Mouse (Mus musculus): Measurements from ENCODE around the gene Eif3i. TPM values are rescaled to one million over a fixed set of nuclear protein-coding genes. Genes with fewer than 3 reads are reported as not detected.

The Eif3i gene
- total and polyA plus RNA-seq, 3 experiments: 396 to 766 (median 730) TPM

- TF ChIP-seq TAL1 (IDR thresholded peaks at IDR 0.05; ENCODE audit: low read length): no peak
- no peaks in the 10 kb centered on the region for H3K79me2 ChIP-seq (ENCODE audit: control insufficient read depth, insufficient read depth, low read length, poor library complexity)
- peaks cover 0 to 12% of the 10 kb centered on the region in 2 experiments; a peak in 3 of 4 replicates for H3K4me1 ChIP-seq (ENCODE audit: control insufficient read depth in 1 of 2, insufficient read depth in 2 of 2, low read length in 2 of 2)
- H3K9me3 ChIP-seq (replicated peaks; ENCODE audit: insufficient read depth, low read length): no peaks in the 10 kb centered on the region
- H3K27me3 ChIP-seq (ENCODE audit: control insufficient read depth in 1 of 2, insufficient read depth in 2 of 2, low read length in 2 of 2): no peaks in the 10 kb centered on the region; a peak in 1 of 4 replicates
- H3K9ac ChIP-seq (ENCODE audit: control insufficient read depth, low read depth, low read length, poor library complexity, severe bottlenecking): no peak overlapping the region
- no peak overlapping the region for H3K27ac ChIP-seq (ENCODE audit: control insufficient read depth, low read depth, low read length)
- peaks cover 0 to 6% of the 10 kb centered on the region in 2 experiments; a peak in 2 of 4 replicates for H3K36me3 ChIP-seq (ENCODE audit: control insufficient read depth in 1 of 2, insufficient read depth in 2 of 2, low read length in 2 of 2)
- H3K4me3 ChIP-seq (ENCODE audit: control insufficient read depth in 1 of 2, insufficient read depth in 1 of 2, low read depth in 2 of 2, low read length in 2 of 2): no peak overlapping the region
- DNase-seq (ENCODE audit: low read depth, low spot score): no peak
These were observed 28.0 kb downstream of the Eif3i start for GRCm38 (mm10) chr4:129572236-129573092.

- no peak overlapping the region for H3K4me3 ChIP-seq (ENCODE audit: control insufficient read depth in 1 of 2, insufficient read depth in 1 of 2, low read depth in 2 of 2, low read length in 2 of 2)
- no peak for TF ChIP-seq USF2 (IDR thresholded peaks at IDR 0.05; ENCODE audit: borderline replicate concordance in 1 of 2, insufficient read depth in 1 of 2, low read depth in 1 of 2, low read length in 2 of 2)
- TF ChIP-seq ZKSCAN1 (IDR thresholded peaks at IDR 0.05; ENCODE audit: low read depth, low read length): peak; percentile 74
- peaks cover 0 to 7% of the 10 kb centered on the region in 2 experiments; a peak in 3 of 4 replicates for H3K4me1 ChIP-seq (ENCODE audit: control insufficient read depth in 1 of 2, insufficient read depth in 2 of 2, low read length in 2 of 2)
- no peaks in the 10 kb centered on the region for H3K79me2 ChIP-seq (ENCODE audit: control insufficient read depth, insufficient read depth, low read length, poor library complexity)
- H3K36me3 ChIP-seq (ENCODE audit: control insufficient read depth in 1 of 2, insufficient read depth in 2 of 2, low read length in 2 of 2): peaks cover 0 to 5% of the 10 kb centered on the region in 2 experiments; a peak in 2 of 4 replicates
- H3K9me3 ChIP-seq (replicated peaks; ENCODE audit: insufficient read depth, low read length): no peaks in the 10 kb centered on the region
- H3K9ac ChIP-seq (ENCODE audit: control insufficient read depth, low read depth, low read length, poor library complexity, severe bottlenecking): no peak overlapping the region
- H3K27ac ChIP-seq (ENCODE audit: control insufficient read depth, low read depth, low read length): no peak overlapping the region
- no peaks in the 10 kb centered on the region; a peak in 1 of 4 replicates for H3K27me3 ChIP-seq (ENCODE audit: control insufficient read depth in 1 of 2, insufficient read depth in 2 of 2, low read length in 2 of 2)
- no peak for DNase-seq (ENCODE audit: low read depth, low spot score)
These were observed 28.8 kb downstream of the Eif3i start for GRCm38 (mm10) chr4:129571551-129572084.

DNA sequence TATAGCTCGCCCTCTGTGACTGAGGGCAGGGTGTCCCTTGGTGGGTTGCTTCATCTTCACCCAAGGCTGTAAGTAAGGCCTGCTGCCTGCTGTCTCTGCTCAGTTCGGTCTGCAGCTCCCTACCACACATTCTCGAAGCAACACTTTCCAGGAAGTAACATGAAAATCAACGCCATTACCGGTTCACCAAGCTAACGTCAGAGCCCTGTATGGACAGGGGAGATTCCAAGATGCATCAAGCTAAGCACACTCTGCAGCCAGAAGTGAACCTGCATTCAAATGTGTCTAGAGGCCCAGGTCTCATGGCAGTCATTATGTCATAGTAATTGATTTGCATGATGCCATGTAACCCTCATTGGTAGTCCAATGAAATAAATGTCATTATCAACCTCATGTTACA, 30.4 kb downstream of the Eif3i start:
- DNase-seq (ENCODE audit: low read depth, low spot score): no peak
- peaks cover 0 to 1% of the 10 kb centered on the region in 2 experiments; a peak in 2 of 4 replicates for H3K4me1 ChIP-seq (ENCODE audit: control insufficient read depth in 1 of 2, insufficient read depth in 2 of 2, low read length in 2 of 2)
- TF ChIP-seq NRF1 (IDR thresholded peaks at IDR 0.05; ENCODE audit: insufficient read depth, low read depth, low read length, poor library complexity, severe bottlenecking): no peak
- no peak for TF ChIP-seq UBTF (IDR thresholded peaks at IDR 0.05; ENCODE audit: borderline replicate concordance, insufficient read depth, low read depth, low read length)
- TF ChIP-seq SMC3 (IDR thresholded peaks at IDR 0.05; ENCODE audit: low read depth, low read length): no peak
- no peak for TF ChIP-seq JUND (IDR thresholded peaks at IDR 0.05; ENCODE audit: low read depth, low read length)
- no peak for TF ChIP-seq TBP (IDR thresholded peaks at IDR 0.05; ENCODE audit: low read depth, low read length)
- no peak for TF ChIP-seq E2F4 (IDR thresholded peaks at IDR 0.05; ENCODE audit: borderline replicate concordance, low read depth, low read length)
- no peak for TF ChIP-seq CHD1 (IDR thresholded peaks at IDR 0.05; ENCODE audit: low read depth, low read length)
- TF ChIP-seq GATA1 (IDR thresholded peaks at IDR 0.05; ENCODE audit: low read depth, low read length): no peak
- TF ChIP-seq MAX (IDR thresholded peaks at IDR 0.05; ENCODE audit: low read length): no peak
- TF ChIP-seq POLR2AphosphoS2 (IDR thresholded peaks at IDR 0.05; ENCODE audit: low read length): no peak
- TF ChIP-seq MAZ (IDR thresholded peaks at IDR 0.05; ENCODE audit: low read depth, low read length): no peak
- no peak for TF ChIP-seq ZKSCAN1 (IDR thresholded peaks at IDR 0.05; ENCODE audit: low read depth, low read length)
- TF ChIP-seq USF2 (IDR thresholded peaks at IDR 0.05; ENCODE audit: borderline replicate concordance in 1 of 2, insufficient read depth in 1 of 2, low read depth in 1 of 2, low read length in 2 of 2): no peak
- no peak for TF ChIP-seq MYB (IDR thresholded peaks at IDR 0.05; ENCODE audit: low read depth, low read length)
- no peak for TF ChIP-seq POLR2AphosphoS5 (IDR thresholded peaks at IDR 0.05; ENCODE audit: borderline replicate concordance, low read depth, low read length)

More for the DNA sequence above, 30.4 kb downstream of the Eif3i start:
- Histone ChIP-seq H3K27ac (ENCODE audit: control insufficient read depth, low read depth, low read length) (no peak overlapping the region), H3K79me2 (ENCODE audit: control insufficient read depth, insufficient read depth, low read length, poor library complexity) (no peaks in the 10 kb centered on the region), H3K36me3 (ENCODE audit: control insufficient read depth in 1 of 2, insufficient read depth in 2 of 2, low read length in 2 of 2) (no peaks in the 10 kb centered on the region), H3K27me3 (ENCODE audit: control insufficient read depth in 1 of 2, insufficient read depth in 2 of 2, low read length in 2 of 2) (no peaks in the 10 kb centered on the region; a peak in 2 of 4 replicates), H3K4me3 (ENCODE audit: control insufficient read depth in 1 of 2, insufficient read depth in 1 of 2, low read depth in 2 of 2, low read length in 2 of 2) (no peak overlapping the region), H3K9me3 (replicated peaks; ENCODE audit: insufficient read depth, low read length) (no peaks in the 10 kb centered on the region), H3K9ac (ENCODE audit: control insufficient read depth, low read depth, low read length, poor library complexity, severe bottlenecking) (no peak overlapping the region)
